Mouse (Mus musculus): Measurements from ENCODE around the gene Fam240a. TPM values are rescaled to one million over a fixed set of nuclear protein-coding genes. Genes with fewer than 3 reads are reported as not detected.
A peak's percentile ranks its signal among the peaks of the same experiment; 100 is the strongest.

Fam240a gene
- polyA plus RNA-seq (2016; fragmentation: Nextera tagmentation; extraction: Ambion mirVana) = not detected in 2 replicates

GRCm38 (mm10) chr9:110916786-110917185 is at the start of gene Fam240a:
Gene Fam240a (minus strand): TSS chr9:110916861.
- no peak within 1 kb of the TSS for H3K27ac ChIP-seq
- WGBS = 91% methylated on average over 7 of the region's 7 CpGs
- no peaks in the 10 kb centered on the region for H3K27me3 ChIP-seq (ENCODE audit: poor library complexity, severe bottlenecking)
- H3K4me1 ChIP-seq = peaks cover 10% of the 10 kb centered on the region
- no peaks in the 10 kb centered on the region for H3K36me3 ChIP-seq (replicated peaks)
- no peaks in the 10 kb centered on the region for H3K9me3 ChIP-seq
- no peak within 1 kb of the TSS for H3K4me3 ChIP-seq
- DNase-seq (ENCODE audit: extremely low spot score, low spot score) = no peak

DNA sequence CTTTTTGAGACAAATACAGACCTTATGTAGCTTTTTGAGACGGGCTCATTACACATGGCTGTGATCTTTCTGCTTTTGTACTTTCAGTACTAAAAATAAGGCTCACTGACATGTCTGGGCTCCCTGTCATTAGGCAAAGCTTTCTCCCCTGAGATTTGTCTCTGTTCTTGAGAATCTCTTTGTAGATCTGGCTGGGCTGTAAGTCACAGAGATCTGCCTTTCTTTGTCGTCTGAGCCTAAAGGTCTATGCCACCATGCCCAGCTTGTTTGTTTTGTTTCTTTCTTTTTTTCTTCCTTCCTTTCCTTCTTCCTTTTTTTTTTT is 49.2 kb upstream of the Fam240a start:
- H3K4me1 ChIP-seq = no peaks in the 10 kb centered on the region
- H3K9me3 ChIP-seq = no peaks in the 10 kb centered on the region
- no peaks in the 10 kb centered on the region for H3K27me3 ChIP-seq (ENCODE audit: poor library complexity, severe bottlenecking)
- H3K27ac ChIP-seq = no peak overlapping the region
- H3K4me3 ChIP-seq = no peak overlapping the region
- WGBS = 85% methylated on average over 2 of the region's 2 CpGs
- no peak for DNase-seq (ENCODE audit: extremely low spot score, low spot score)
- H3K36me3 ChIP-seq (replicated peaks) = no peaks in the 10 kb centered on the region

DNA sequence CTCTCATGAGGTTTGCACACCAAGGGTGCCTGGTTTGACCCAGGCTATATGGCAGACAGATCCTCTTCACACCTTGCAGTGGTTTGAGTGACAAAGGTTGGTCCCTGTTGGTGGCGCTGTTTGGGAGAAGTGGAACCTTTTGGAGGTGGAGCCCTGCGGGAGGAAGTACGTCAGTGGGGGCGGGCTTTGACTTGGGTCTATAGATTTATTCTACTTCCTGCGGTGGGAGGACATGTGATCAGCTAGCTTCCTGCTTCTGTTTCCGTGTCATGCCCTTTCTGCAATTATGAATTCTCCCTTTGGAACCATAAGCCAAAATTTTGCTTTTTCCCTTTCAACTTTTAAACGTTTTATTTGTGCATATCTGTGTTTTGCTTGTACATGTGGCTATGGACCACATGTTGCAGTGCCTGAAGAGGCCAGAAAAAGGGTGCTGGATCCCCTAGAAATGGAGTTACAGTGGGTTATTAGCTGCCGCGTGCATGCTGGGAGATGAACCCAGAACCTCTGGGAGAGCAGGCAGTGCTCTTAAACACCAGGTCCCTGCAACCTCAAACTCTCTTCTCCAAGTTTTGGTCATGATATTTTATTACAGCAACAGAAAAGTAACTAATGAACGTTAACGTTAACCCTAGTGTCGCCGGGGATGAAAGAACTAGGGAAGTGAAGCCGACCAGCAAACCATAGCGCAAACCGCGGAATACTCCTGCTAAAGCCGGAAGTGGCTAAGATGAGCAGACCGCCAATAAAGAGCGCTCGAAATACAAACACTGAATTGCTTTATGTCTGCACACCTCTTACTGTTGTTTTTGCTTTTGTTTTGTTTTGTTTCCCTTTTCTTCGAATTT is 48.6 kb upstream of the Fam240a start:
- H3K27ac ChIP-seq = no peak overlapping the region
- no peaks in the 10 kb centered on the region for H3K27me3 ChIP-seq (ENCODE audit: poor library complexity, severe bottlenecking)
- 91% methylated on average over 22 of the region's 22 CpGs for WGBS
- H3K4me3 ChIP-seq = no peak overlapping the region
- DNase-seq (ENCODE audit: extremely low spot score, low spot score) = no peak
- H3K36me3 ChIP-seq (replicated peaks) = no peaks in the 10 kb centered on the region
- no peaks in the 10 kb centered on the region for H3K4me1 ChIP-seq
- no peaks in the 10 kb centered on the region for H3K9me3 ChIP-seq

DNA sequence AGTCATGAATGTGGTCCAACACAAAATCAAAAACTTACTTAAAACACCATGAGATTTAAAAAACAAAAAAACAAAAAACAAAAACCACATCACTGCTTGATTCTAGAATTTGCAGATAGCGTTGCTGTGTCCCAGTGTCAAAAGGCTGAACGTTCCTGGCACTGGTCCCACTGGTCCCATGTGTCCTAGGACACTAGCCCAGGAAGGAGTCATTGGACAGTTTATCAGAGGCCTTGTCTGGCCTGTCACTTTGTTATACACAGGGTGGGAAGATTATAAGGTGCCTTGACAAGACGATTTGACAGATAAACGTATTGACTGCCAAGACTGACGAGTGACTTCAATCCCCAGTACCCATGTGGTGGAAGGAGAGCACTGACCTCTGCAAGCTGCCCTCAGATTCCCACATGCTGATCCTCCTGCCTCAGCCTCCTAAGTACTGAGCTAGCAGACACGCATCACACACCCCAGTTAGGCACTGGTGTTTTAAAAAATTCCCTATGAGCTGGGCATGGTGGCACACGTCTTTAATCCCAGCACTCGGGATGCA is 47.0 kb upstream of the Fam240a start:
- Histone ChIP-seq H3K27me3 (ENCODE audit: poor library complexity, severe bottlenecking) (no peaks in the 10 kb centered on the region), H3K36me3 (replicated peaks) (no peaks in the 10 kb centered on the region), H3K9me3 (no peaks in the 10 kb centered on the region), H3K4me1 (no peaks in the 10 kb centered on the region), H3K27ac (no peak overlapping the region), H3K4me3 (no peak overlapping the region)
- no peak for DNase-seq (ENCODE audit: extremely low spot score, low spot score)
- 94% methylated on average over 8 of the region's 8 CpGs for WGBS

DNA sequence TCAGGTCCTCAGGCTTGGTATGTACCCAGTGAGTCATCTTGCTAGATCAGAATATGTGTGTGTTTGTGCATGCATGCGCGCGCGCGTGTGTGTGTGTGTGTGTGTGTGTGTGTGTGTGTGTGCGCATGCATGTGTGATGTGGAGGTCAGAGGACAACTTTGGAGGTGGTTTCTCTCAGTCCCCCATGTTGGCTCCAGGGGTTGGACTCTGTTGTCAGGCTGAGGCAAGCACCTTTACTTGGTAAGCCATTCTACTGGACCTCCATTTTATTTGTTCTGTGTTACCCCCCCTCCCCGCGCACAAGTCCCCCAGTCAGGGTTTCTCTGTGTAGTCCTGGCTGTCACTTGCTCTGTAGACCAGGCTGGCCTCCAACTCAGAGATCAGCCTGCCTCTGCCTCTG is 44.7 kb upstream of the Fam240a start:
- no peak for DNase-seq (ENCODE audit: extremely low spot score, low spot score)
- Histone ChIP-seq H3K4me3 (no peak overlapping the region), H3K9me3 (no peaks in the 10 kb centered on the region), H3K36me3 (replicated peaks) (no peaks in the 10 kb centered on the region), H3K27ac (no peak overlapping the region), H3K4me1 (no peaks in the 10 kb centered on the region), H3K27me3 (ENCODE audit: poor library complexity, severe bottlenecking) (no peaks in the 10 kb centered on the region)
- 98% methylated on average over 8 of the region's 8 CpGs for WGBS

DNA sequence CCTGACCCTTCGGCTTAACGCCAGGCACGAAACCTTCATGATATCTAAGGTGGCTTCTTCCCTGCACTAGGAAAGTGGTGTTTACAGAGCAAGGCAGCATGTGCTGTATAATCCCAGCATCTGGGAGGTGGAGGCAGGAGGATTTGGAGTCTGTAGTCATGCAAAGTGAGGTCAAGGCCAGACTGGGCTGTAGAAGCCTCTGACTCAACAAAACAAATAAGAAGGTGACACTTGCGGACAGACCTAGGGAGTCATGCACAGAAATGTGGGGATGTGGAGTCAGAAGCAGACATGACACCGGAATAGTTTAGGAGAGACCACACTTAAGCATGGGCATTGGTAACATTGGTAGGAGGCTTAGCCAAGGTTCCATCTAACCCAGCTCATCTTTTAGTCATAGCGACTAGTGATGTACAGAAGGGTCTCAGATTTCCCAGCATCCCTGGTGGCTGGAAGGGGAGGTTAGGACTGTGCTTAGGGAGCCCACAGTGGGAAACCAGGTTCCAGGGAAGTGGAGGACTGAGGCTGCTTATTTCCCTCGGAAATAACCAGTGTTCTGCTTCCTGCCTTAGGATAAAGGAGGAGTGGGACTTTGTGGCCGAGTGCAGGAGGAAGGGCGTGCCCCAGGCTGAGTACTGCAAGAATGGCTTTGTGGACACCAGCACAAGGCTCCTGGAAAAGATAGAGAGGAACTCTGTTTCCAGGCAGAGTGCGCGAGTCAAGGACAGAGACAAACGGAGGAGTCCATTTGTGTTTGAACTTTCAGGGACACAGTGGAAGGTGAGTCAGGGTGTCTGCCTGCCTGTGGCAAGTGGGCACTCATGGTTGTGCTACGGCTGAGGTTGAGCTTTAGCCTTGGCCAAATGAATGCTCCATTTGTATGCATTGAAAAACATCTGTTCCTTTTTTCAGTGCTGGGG is 43.8 kb upstream of the Fam240a start:
- 86% methylated on average over 13 of the region's 13 CpGs for WGBS
- H3K27me3 ChIP-seq (ENCODE audit: poor library complexity, severe bottlenecking) = peaks cover 8% of the 10 kb centered on the region
- H3K4me3 ChIP-seq = no peak overlapping the region
- no peaks in the 10 kb centered on the region for H3K36me3 ChIP-seq (replicated peaks)
- no peaks in the 10 kb centered on the region for H3K9me3 ChIP-seq
- no peak overlapping the region for H3K27ac ChIP-seq
- no peaks in the 10 kb centered on the region for H3K4me1 ChIP-seq
- no peak for DNase-seq (ENCODE audit: extremely low spot score, low spot score)

- no peak for DNase-seq (ENCODE audit: extremely low spot score, low spot score)
- Histone ChIP-seq H3K9me3 (no peaks in the 10 kb centered on the region), H3K27ac (no peak overlapping the region), H3K4me3 (no peak overlapping the region), H3K4me1 (no peaks in the 10 kb centered on the region), H3K27me3 (ENCODE audit: poor library complexity, severe bottlenecking) (peaks cover 16% of the 10 kb centered on the region), H3K36me3 (replicated peaks) (no peaks in the 10 kb centered on the region)
- 87% methylated on average over 5 of the region's 5 CpGs for WGBS
Measured at GRCm38 (mm10) chr9:110959669-110960068, 43.0 kb upstream of the Fam240a start.

DNA sequence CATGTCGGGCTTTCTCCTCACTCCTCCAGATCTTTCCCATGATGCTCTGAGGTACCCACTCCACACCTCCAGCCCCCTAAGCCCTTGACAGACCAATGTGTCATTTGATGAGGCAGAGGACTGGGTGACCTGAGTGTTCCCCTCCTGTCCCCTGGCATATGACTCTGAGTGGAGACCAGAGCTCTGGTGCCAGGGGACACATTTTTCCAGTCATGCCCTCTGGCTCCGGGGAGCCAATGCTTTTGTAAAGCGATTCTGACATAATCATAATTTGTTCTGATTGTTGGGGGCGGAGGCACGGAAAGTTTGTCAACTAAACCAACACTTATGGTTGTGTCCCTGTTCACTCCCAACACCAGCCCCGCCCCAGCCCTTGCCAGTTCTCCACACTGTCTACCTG is 39.3 kb upstream of the Fam240a start:
- Histone ChIP-seq H3K4me3 (no peak overlapping the region), H3K36me3 (replicated peaks) (no peaks in the 10 kb centered on the region), H3K4me1 (peaks cover 12% of the 10 kb centered on the region), H3K27ac (no peak overlapping the region), H3K9me3 (no peaks in the 10 kb centered on the region), H3K27me3 (ENCODE audit: poor library complexity, severe bottlenecking) (peaks cover 52% of the 10 kb centered on the region)
- no peak for DNase-seq (ENCODE audit: extremely low spot score, low spot score)
- WGBS = 91% methylated on average over 6 of the region's 6 CpGs

DNA sequence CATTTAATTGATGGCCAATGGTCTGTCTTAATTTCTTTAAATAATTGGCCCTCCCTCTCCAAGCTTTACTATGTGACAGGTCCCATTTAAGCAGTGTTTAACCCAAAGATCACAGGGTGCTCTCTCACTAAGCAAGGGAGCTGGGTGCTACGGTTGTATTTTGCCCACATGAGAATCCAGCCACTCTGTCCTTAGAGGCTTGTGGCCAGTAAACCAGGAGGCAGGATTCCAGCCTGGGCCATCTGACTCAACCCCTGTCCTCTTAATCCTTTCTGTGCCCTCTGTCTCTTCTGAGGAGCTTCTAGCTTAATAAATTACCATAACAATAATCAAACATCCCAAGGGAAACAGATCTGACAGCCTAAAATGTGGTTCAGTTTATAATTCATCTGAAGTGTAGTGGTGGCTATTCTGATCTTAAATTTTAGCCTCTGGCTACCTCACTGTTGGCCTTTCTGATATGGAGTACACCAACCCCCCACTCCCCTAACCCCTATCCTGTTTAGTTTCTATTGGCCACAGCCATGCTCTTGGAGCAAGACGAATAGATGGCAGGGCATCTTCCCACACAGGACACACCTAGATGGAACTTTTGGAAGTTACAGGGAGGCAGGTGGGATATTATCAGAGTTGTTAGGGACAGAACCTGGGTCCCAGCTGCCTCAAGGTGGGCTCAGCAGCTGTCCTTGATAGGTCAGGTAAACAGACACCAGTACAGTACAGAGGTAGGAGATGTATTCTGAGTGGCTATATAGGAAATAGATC is 38.2 kb upstream of the Fam240a start:
- 60% methylated on average over 2 of the region's 2 CpGs for WGBS
- no peak overlapping the region for H3K27ac ChIP-seq
- no peaks in the 10 kb centered on the region for H3K36me3 ChIP-seq (replicated peaks)
- H3K4me1 ChIP-seq = peaks cover 12% of the 10 kb centered on the region
- no peaks in the 10 kb centered on the region for H3K9me3 ChIP-seq
- H3K4me3 ChIP-seq = no peak overlapping the region
- DNase-seq (ENCODE audit: extremely low spot score, low spot score) = no peak
- H3K27me3 ChIP-seq (ENCODE audit: poor library complexity, severe bottlenecking) = peaks cover 60% of the 10 kb centered on the region

- no peaks in the 10 kb centered on the region for H3K9me3 ChIP-seq
- DNase-seq (ENCODE audit: extremely low spot score, low spot score) = peak; percentile 56
- peaks cover 16% of the 10 kb centered on the region for H3K4me1 ChIP-seq
- H3K36me3 ChIP-seq (replicated peaks) = no peaks in the 10 kb centered on the region
- H3K4me3 ChIP-seq = peak overlapping the region; percentile 66
- peaks cover 68% of the 10 kb centered on the region for H3K27me3 ChIP-seq (ENCODE audit: poor library complexity, severe bottlenecking)
- WGBS = 1% methylated on average over 44 of the region's 44 CpGs
- H3K27ac ChIP-seq = peak overlapping the region; percentile 65
Measured at GRCm38 (mm10) chr9:110953550-110954461, 37.1 kb upstream of the Fam240a start.

DNA sequence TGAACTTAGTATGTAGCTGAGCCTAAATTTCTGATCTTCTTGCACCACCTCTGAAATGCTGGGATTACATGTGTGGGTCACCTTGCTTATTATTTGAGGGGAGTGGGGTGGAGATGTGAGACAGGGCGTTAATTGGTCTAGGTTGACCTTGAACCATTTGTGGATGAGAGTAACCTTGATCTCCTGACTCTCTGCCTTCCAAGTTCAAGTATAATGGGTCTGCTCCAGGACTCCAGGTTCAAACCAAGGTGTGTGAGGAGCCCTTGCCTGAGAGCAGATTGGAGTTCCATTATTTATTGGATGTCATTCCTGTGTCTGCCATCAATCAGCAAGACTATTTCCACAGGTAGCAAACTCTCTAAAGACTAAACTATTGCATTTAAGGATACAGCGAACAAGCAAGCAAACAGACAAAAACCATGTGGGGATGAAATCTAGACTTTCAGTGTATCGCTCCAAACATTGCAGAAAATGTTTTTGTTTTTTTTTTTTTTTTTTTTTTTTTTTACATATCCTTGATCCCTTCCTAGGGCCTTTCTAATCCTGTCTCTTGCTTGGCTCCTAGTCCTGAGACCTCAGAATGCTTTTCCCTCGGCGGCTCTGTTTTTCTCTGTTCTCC is 36.4 kb upstream of the Fam240a start:
- H3K27me3 ChIP-seq (ENCODE audit: poor library complexity, severe bottlenecking) = peaks cover 75% of the 10 kb centered on the region

More for the DNA sequence above, 36.4 kb upstream of the Fam240a start:
- Histone ChIP-seq H3K4me1 (peaks cover 21% of the 10 kb centered on the region), H3K9me3 (no peaks in the 10 kb centered on the region), H3K27ac (no peak overlapping the region), H3K4me3 (peak overlapping the region; percentile 66), H3K36me3 (replicated peaks) (no peaks in the 10 kb centered on the region)
- WGBS = 45% methylated on average over 5 of the region's 5 CpGs
- DNase-seq (ENCODE audit: extremely low spot score, low spot score) = no peak

All from forebrain, embryonic 10.5 days (tissue).